20 mouse cellular contexts compared by ENCODE assay signal in the genomic region with DNA sequence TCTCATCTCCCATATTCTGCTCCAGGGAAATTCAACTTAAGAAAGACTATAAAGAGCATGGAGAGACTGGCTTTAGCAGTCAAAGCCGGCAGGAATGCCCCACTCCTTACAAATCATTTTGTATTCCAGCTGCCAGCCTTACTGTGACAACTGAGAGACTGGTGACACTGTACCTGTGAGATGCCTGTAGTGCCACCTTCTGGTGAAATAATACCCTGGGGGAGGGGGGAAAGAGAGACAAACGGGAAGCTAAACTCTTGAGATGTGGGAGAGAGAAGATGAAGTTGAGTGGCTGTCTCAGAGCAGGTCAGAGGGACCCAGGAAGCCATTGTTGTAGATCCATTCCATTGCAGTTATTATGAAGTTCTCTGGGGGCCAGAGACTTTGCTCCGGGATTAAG. TPM values are rescaled to one million over a fixed set of nuclear protein-coding genes. Genes with fewer than 3 reads are reported as not detected.
DNase-seq lines count a peak whose midpoint lies in the region; ATAC-seq and TF ChIP-seq lines count a peak whose summit lies in the region.
"Not testable (repeated sequence)": the region's sequence is repeated elsewhere in the genome, so short reads cannot be mapped to it uniquely, and the experiment has no call there.
"Had no signal": no experiment of that assay in that cellular context is flagged by ENCODE, and none has a peak within 500 bp of the region (broad histone marks: within the 10 kb centered on the region; RNA-seq: fewer than 3 reads in every experiment).

No protein-coding gene starts in this region.

- H3K4me2 ChIP-seq in forebrain, postnatal 0 days (ENCODE audit: low read depth); hindbrain, postnatal 0 days (ENCODE audit: low read depth, low read length); kidney, postnatal 0 days (ENCODE audit: low read length): not testable (repeated sequence)

- not testable (repeated sequence) for H3K4me1 ChIP-seq in forebrain, postnatal 0 days (ENCODE audit: insufficient read depth); hindbrain, postnatal 0 days (ENCODE audit: insufficient read depth, low read length); kidney, postnatal 0 days (replicated peaks; ENCODE audit: insufficient read depth, low read length)

- H3K9me3 ChIP-seq in forebrain, postnatal 0 days (ENCODE audit: low read length); hindbrain, postnatal 0 days (ENCODE audit: low read length); kidney, postnatal 0 days (replicated peaks; ENCODE audit: low read length): not testable (repeated sequence)

- H3K36me3 ChIP-seq in forebrain, postnatal 0 days (ENCODE audit: insufficient read depth); hindbrain, postnatal 0 days (ENCODE audit: insufficient read depth, low read length); kidney, postnatal 0 days (ENCODE audit: insufficient read depth, low read length): not testable (repeated sequence)

- not testable (repeated sequence) for H3K9ac ChIP-seq in forebrain, postnatal 0 days; hindbrain, postnatal 0 days (replicated peaks; ENCODE audit: low read length); kidney, postnatal 0 days (ENCODE audit: low read depth, low read length)

- 60% methylated on average over 1 of the region's 3 CpGs for WGBS in forebrain, postnatal 0 days
- WGBS in hindbrain, postnatal 0 days: 42% methylated on average over 1 of the region's 3 CpGs
- 61% methylated on average over 1 of the region's 3 CpGs for WGBS in kidney, postnatal 0 days

- not testable (repeated sequence) for H3K27ac ChIP-seq in forebrain, postnatal 0 days (ENCODE audit: low read depth, low read length); hindbrain, postnatal 0 days; kidney, postnatal 0 days

- ATAC-seq in activated CD4-positive, CD25-positive, alpha-beta regulatory T cell, adult 4 months: peak; percentile 71
- ATAC-seq in forebrain, postnatal 0 days: 0 out of 2 replicates have a peak, but pooled peaks have one; percentile 25
- ATAC-seq in hindbrain, postnatal 0 days: peak; percentile 27; the same call in 1 of the 2 replicates
- ATAC-seq in kidney, postnatal 0 days (replicated peaks; ENCODE audit: low FRiP score, low read depth): not testable (repeated sequence)
- ATAC-seq in megakaryocyte, adult 5-6 weeks (ENCODE audit: poor library complexity, severe bottlenecking): peak; percentile 91
- ATAC-seq in monocyte, adult 5-6 weeks (replicated peaks; ENCODE audit: insufficient number of reproducible peaks, low FRiP score, low TSS enrichment, poor library complexity, severe bottlenecking): peak; percentile 50; the same call in 1 of the 2 replicates

- not testable (repeated sequence) for TF ChIP-seq CTCF in forebrain, postnatal 0 days (IDR thresholded peaks at IDR 0.05; ENCODE audit: low read depth); hindbrain, postnatal 0 days (IDR thresholded peaks at IDR 0.05; ENCODE audit: low read depth)
- peak; percentile 45; the same call in 1 of the 2 replicates for TF ChIP-seq CTCF in kidney, postnatal 0 days (IDR thresholded peaks at IDR 0.05; ENCODE audit: low read depth)

- not testable (repeated sequence) for H3K4me3 ChIP-seq in forebrain, postnatal 0 days (ENCODE audit: low read depth, low read length); hindbrain, postnatal 0 days (ENCODE audit: low read length); kidney, postnatal 0 days (replicated peaks; ENCODE audit: low read depth, low read length)

- not testable (repeated sequence) for DNase-seq in forebrain, postnatal 0 days; hindbrain, postnatal 0 days (ENCODE audit: low spot score); kidney, postnatal 0 days (ENCODE audit: low spot score)
- DNase-seq in thymus, postnatal 14 days: peak; percentile 21

- not testable (repeated sequence) for H3K27me3 ChIP-seq in forebrain, postnatal 0 days (ENCODE audit: insufficient read depth, low read length); hindbrain, postnatal 0 days (ENCODE audit: insufficient read depth, low read length); kidney, postnatal 0 days (ENCODE audit: insufficient read depth, low read length)

RNA-seq across cellular contexts. Expression of a gene that starts 42.4 kb away (rescaled TPM):
- polyA plus RNA-seq in activated CD4-positive, CD25-positive, alpha-beta regulatory T cell, adult 4 months (2017; shearing (Covaris generic)): not detected
- total RNA-seq in forebrain, postnatal 0 days (2014; rRNA removed): 0.08 and 0.14 TPM in 2 replicates
- 0.11 and 0.22 TPM in 2 replicates for polyA plus RNA-seq in forebrain, postnatal 0 days (2015; fragmentation: Nextera tagmentation; extraction: Ambion mirVana)
- not detected in 2 replicates for total RNA-seq in hindbrain, postnatal 0 days (2014; rRNA removed)
- 0.08 TPM in 1 of 2 replicates, not detected in the other for polyA plus RNA-seq in hindbrain, postnatal 0 days (2015; fragmentation: Nextera tagmentation; extraction: Ambion mirVana)
- polyA plus RNA-seq in kidney, postnatal 0 days (2015; fragmentation: Nextera tagmentation; extraction: Ambion mirVana): not detected in 2 replicates
- total RNA-seq in megakaryocyte, adult 5-6 weeks (2015): not detected in 2 replicates
- total RNA-seq in megakaryocyte, adult 5-6 weeks (2017): 0.29 TPM in 1 of 2 replicates, not detected in the other
- 0.76 to 1.4 TPM (median 0.78 TPM) in 3 replicates for total RNA-seq in monocyte, adult 5-6 weeks (2017)
- total RNA-seq: gastrocnemius, adult 2 months; gastrocnemius, postnatal 25 days; heart, adult 18-20 months; heart, postnatal 10 days; heart, postnatal 4 days had no signal
- polyA plus RNA-seq: embryonic facial prominence, embryonic 10.5 days; embryonic facial prominence, embryonic 14.5 days; forebrain, embryonic 13.5 days; heart, embryonic 10.5 days; heart, embryonic 14.5 days; hindbrain, embryonic 13.5 days had no signal

RNA-seq across cellular contexts. Expression of a gene that starts 47.0 kb away (rescaled TPM):
- polyA plus RNA-seq in activated CD4-positive, CD25-positive, alpha-beta regulatory T cell, adult 4 months (2017; shearing (Covaris generic)): not detected
- not detected in 2 replicates for total RNA-seq in forebrain, postnatal 0 days (2014; rRNA removed)
- polyA plus RNA-seq in forebrain, postnatal 0 days (2015; fragmentation: Nextera tagmentation; extraction: Ambion mirVana): not detected in 2 replicates
- not detected in 2 replicates for total RNA-seq in hindbrain, postnatal 0 days (2014; rRNA removed)
- polyA plus RNA-seq in hindbrain, postnatal 0 days (2015; fragmentation: Nextera tagmentation; extraction: Ambion mirVana): not detected in 2 replicates
- not detected in 2 replicates for polyA plus RNA-seq in kidney, postnatal 0 days (2015; fragmentation: Nextera tagmentation; extraction: Ambion mirVana)
- not detected in 2 replicates for total RNA-seq in megakaryocyte, adult 5-6 weeks (2015)
- total RNA-seq in megakaryocyte, adult 5-6 weeks (2017): not detected in 2 replicates
- total RNA-seq in monocyte, adult 5-6 weeks (2017): not detected in 3 replicates
- total RNA-seq: adrenal gland, postnatal 25 days; ES-E14; gastrocnemius, adult 2 months; gastrocnemius, postnatal 25 days; heart, adult 18-20 months; heart, postnatal 10 days; heart, postnatal 4 days had no signal
- polyA plus RNA-seq: embryonic facial prominence, embryonic 10.5 days; embryonic facial prominence, embryonic 14.5 days; forebrain, embryonic 13.5 days; heart, embryonic 10.5 days; heart, embryonic 14.5 days; hindbrain, embryonic 13.5 days had no signal

RNA-seq across cellular contexts. Expression of a gene that starts 56.0 kb away (rescaled TPM):
- polyA plus RNA-seq in activated CD4-positive, CD25-positive, alpha-beta regulatory T cell, adult 4 months (2017; shearing (Covaris generic)): under 1 TPM in 1 of 2 experiments, not detected in 1; 0.28 TPM
- not detected in 2 replicates for total RNA-seq in forebrain, postnatal 0 days (2014; rRNA removed)
- not detected in 2 replicates for polyA plus RNA-seq in forebrain, postnatal 0 days (2015; fragmentation: Nextera tagmentation; extraction: Ambion mirVana)
- total RNA-seq in hindbrain, postnatal 0 days (2014; rRNA removed): not detected in 2 replicates
- not detected in 2 replicates for polyA plus RNA-seq in hindbrain, postnatal 0 days (2015; fragmentation: Nextera tagmentation; extraction: Ambion mirVana)
- not detected in 2 replicates for polyA plus RNA-seq in kidney, postnatal 0 days (2015; fragmentation: Nextera tagmentation; extraction: Ambion mirVana)
- total RNA-seq in megakaryocyte, adult 5-6 weeks (2015): not detected in 2 replicates
- not detected in 2 replicates for total RNA-seq in megakaryocyte, adult 5-6 weeks (2017)
- total RNA-seq in monocyte, adult 5-6 weeks (2017): not detected in 3 replicates
- total RNA-seq: adrenal gland, postnatal 25 days; ES-E14; gastrocnemius, adult 2 months; gastrocnemius, postnatal 25 days; heart, adult 18-20 months; heart, postnatal 10 days; heart, postnatal 4 days had no signal
- polyA plus RNA-seq: embryonic facial prominence, embryonic 10.5 days; embryonic facial prominence, embryonic 14.5 days; forebrain, embryonic 13.5 days; heart, embryonic 10.5 days; heart, embryonic 14.5 days; hindbrain, embryonic 13.5 days had no signal
